Mouse (Mus musculus) spleen, adult 2 months (tissue): ENCODE data around the gene AU040320. TPM values are rescaled to one million over a fixed set of nuclear protein-coding genes. Genes with fewer than 3 reads are reported as not detected.

Experiments used
- DNase-seq, 2 experiments: peaks; one replicate each; pipeline versions ENCODE4 v3.0.0 to v3.0.0-alpha.2; 2012 to 2021; ENCODE audit warnings: low spot score in 2 of 2, low read depth in 1 of 2
- H3K27ac ChIP-seq: fragments of 200-500 bp; 2 replicates; pipeline ENCODE4 v1.5.1; 2012; ENCODE audit warnings: low read length, inconsistent platforms; ENCODE audit not compliant: insufficient read depth
- H3K27me3 ChIP-seq: fragments of 200-500 bp; 2 replicates; pipeline ENCODE4 v1.6.1; 2012; ENCODE audit warnings: mild to moderate bottlenecking, moderate library complexity, low read length, inconsistent platforms; ENCODE audit not compliant: control insufficient read depth, insufficient read depth
- H3K36me3 ChIP-seq: fragments of 200-500 bp; 2 replicates; pipeline ENCODE4 v1.6.1; 2012; ENCODE audit warnings: mild to moderate bottlenecking, low read length, inconsistent platforms; ENCODE audit not compliant: control insufficient read depth, insufficient read depth
- H3K4me1 ChIP-seq: fragments of 200-500 bp; 2 replicates; pipeline ENCODE4 v1.6.1; 2011; ENCODE audit warnings: inconsistent platforms; ENCODE audit not compliant: control insufficient read depth, insufficient read depth, insufficient read length
- H3K4me3 ChIP-seq: fragments of 200-500 bp; 2 replicates; pipeline ENCODE4 v1.5.1; 2011; ENCODE audit warnings: mild to moderate bottlenecking, inconsistent platforms; ENCODE audit not compliant: insufficient read depth, insufficient read length; ENCODE audit errors: extremely low read depth
- CTCF ChIP-seq: fragments of 200-500 bp; IDR thresholded peaks from 2 replicates; pipeline ENCODE4 v1.5.1; 2011; ENCODE audit warnings: mild to moderate bottlenecking, inconsistent platforms; ENCODE audit not compliant: insufficient read depth, insufficient read length, insufficient replicate concordance; ENCODE audit errors: extremely low read depth
- POLR2A ChIP-seq: fragments of 200-500 bp; IDR thresholded peaks from 2 replicates; pipeline ENCODE4 v1.6.1; 2011; ENCODE audit warnings: low read depth, low read length, inconsistent platforms
- WGBS: fragments of 180-500 bp; shearing (Covaris S2); methylation state at CpG from one replicate; pipeline ENCODE4 v1.1.7; 2018; 5-methylcytosine and 5-hydroxymethylcytosine counted together
- polyA plus RNA-seq: library from polyadenylated mRNA; depleted of rRNA; stranded (reverse); fragments of >200 nt; gene quantifications from 2 replicates; pipeline ENCODE4 v1.2.3, GENCODE M21; 2012

The AU040320 gene
- polyA plus RNA-seq, 1 experiment: 27.0 TPM

GRCm38 (mm10) chr4:126754736-126755374, 1.5 kb downstream of the AU040320 start:
- no peaks in the 10 kb centered on the region for H3K27me3 ChIP-seq
- no peak overlapping the region for H3K27ac ChIP-seq
- no peak overlapping the region for H3K4me3 ChIP-seq
- peaks cover 10% of the 10 kb centered on the region; the same call in 1 of the 2 replicates for H3K4me1 ChIP-seq
- WGBS: 78% methylated on average over 12 of the region's 12 CpGs
- no peak for DNase-seq
- peaks cover 9% of the 10 kb centered on the region for H3K36me3 ChIP-seq
- TF ChIP-seq CTCF (no peak), POLR2A (no peak)

- peaks cover 6% of the 10 kb centered on the region; the same call in 1 of the 2 replicates for H3K36me3 ChIP-seq
- H3K4me3 ChIP-seq: no peak overlapping the region
- no peak for DNase-seq
- TF ChIP-seq POLR2A (no peak), CTCF (no peak)
- no peaks in the 10 kb centered on the region for H3K27me3 ChIP-seq
- peaks cover 10% of the 10 kb centered on the region; the same call in 1 of the 2 replicates for H3K4me1 ChIP-seq
- 84% methylated on average over 4 of the region's 4 CpGs for WGBS
- H3K27ac ChIP-seq: no peak overlapping the region
These were observed 3.4 kb downstream of the AU040320 start for GRCm38 (mm10) chr4:126756766-126757165.

- peaks cover 2% of the 10 kb centered on the region; the same call in 1 of the 2 replicates for H3K4me1 ChIP-seq
- H3K36me3 ChIP-seq: peaks cover 9% of the 10 kb centered on the region; the same call in 1 of the 2 replicates
- 90% methylated on average over 5 of the region's 5 CpGs for WGBS
- H3K4me3 ChIP-seq: no peak overlapping the region
- no peaks in the 10 kb centered on the region for H3K27me3 ChIP-seq
- no peak for DNase-seq
- no peak overlapping the region for H3K27ac ChIP-seq
- TF ChIP-seq POLR2A: no peak
- no peak for TF ChIP-seq CTCF
These were observed 5.0 kb downstream of the AU040320 start for GRCm38 (mm10) chr4:126758299-126758698.

- Histone ChIP-seq H3K4me3 (no peak overlapping the region), H3K27me3 (no peaks in the 10 kb centered on the region), H3K4me1 (no peaks in the 10 kb centered on the region), H3K36me3 (peaks cover 9% of the 10 kb centered on the region), H3K27ac (no peak overlapping the region)
- 38% methylated on average over 2 of the region's 2 CpGs for WGBS
- no peak for DNase-seq
- no peak for TF ChIP-seq CTCF
- no peak for TF ChIP-seq POLR2A
These were observed 6.1 kb downstream of the AU040320 start for GRCm38 (mm10) chr4:126759435-126759834.

- H3K27ac ChIP-seq: no peak overlapping the region
- WGBS: 93% methylated on average over 11 of the region's 11 CpGs
These were observed 9.4 kb downstream of the AU040320 start for GRCm38 (mm10) chr4:126762586-126763359.

GRCm38 (mm10) chr4:126763483-126763882, 10.1 kb downstream of the AU040320 start:
- DNase-seq: no peak
- TF ChIP-seq POLR2A: no peak
- no peak for TF ChIP-seq CTCF
- Histone ChIP-seq H3K4me1 (no peaks in the 10 kb centered on the region), H3K27me3 (no peaks in the 10 kb centered on the region), H3K27ac (no peak overlapping the region), H3K4me3 (no peak overlapping the region), H3K36me3 (peaks cover 6% of the 10 kb centered on the region)
- 91% methylated on average over 2 of the region's 2 CpGs for WGBS

More at GRCm38 (mm10) chr4:126762586-126763359, 9.4 kb downstream of the AU040320 start:
- DNase-seq: no peak
- Histone ChIP-seq H3K36me3 (peaks cover 6% of the 10 kb centered on the region), H3K27me3 (no peaks in the 10 kb centered on the region), H3K4me1 (no peaks in the 10 kb centered on the region), H3K4me3 (no peak overlapping the region)
- TF ChIP-seq POLR2A (no peak), CTCF (no peak)

GRCm38 (mm10) chr4:126769800-126770563, 16.6 kb downstream of the AU040320 start:
- TF ChIP-seq POLR2A: no peak
- no peak for TF ChIP-seq CTCF
- H3K36me3 ChIP-seq: peaks cover 5% of the 10 kb centered on the region
- no peaks in the 10 kb centered on the region for H3K4me1 ChIP-seq
- H3K27ac ChIP-seq: no peak overlapping the region
- 85% methylated on average over 9 of the region's 9 CpGs for WGBS
- H3K4me3 ChIP-seq: no peak overlapping the region
- DNase-seq: no peak
- H3K27me3 ChIP-seq: no peaks in the 10 kb centered on the region
